Mouse (Mus musculus): ENCODE measurements at regions not wholly inside any gene's neighbourhood (a gene's known extent, or its start where the extent isn't known, plus 50 kb on each side); places are given as distances from the start of the nearest gene placed in this dataset.

GRCm38 (mm10) chr17:51645866-51646265 is 187.2 kb downstream of the Satb1 start:
- no peaks in the 10 kb centered on the region for H3K4me1 ChIP-seq (ENCODE audit: control insufficient read depth in 2 of 2, insufficient read depth in 2 of 2, low read length in 2 of 2)
- 83% methylated on average over 1 of the region's 1 CpGs for WGBS
- no peak overlapping the region for H3K9ac ChIP-seq (ENCODE audit: low read length)
- H3K27me3 ChIP-seq (ENCODE audit: control insufficient read depth, insufficient read depth, low read length): no peaks in the 10 kb centered on the region
- H3K4me2 ChIP-seq (ENCODE audit: low read length): no peak overlapping the region
- ATAC-seq (ENCODE audit: insufficient number of reproducible peaks, insufficient read depth, low FRiP score, low read depth): no peak
- no peak overlapping the region for H3K27ac ChIP-seq (replicated peaks in 1 of 2; ENCODE audit: control insufficient read depth in 1 of 2, insufficient read depth in 1 of 2, low read depth in 2 of 2, low read length in 2 of 2)
- no peak overlapping the region for H3K4me3 ChIP-seq (ENCODE audit: control insufficient read depth in 1 of 2, insufficient read depth in 1 of 2, low read depth in 1 of 2, low read length in 2 of 2)
- no peaks in the 10 kb centered on the region for H3K36me3 ChIP-seq (ENCODE audit: control insufficient read depth, insufficient read depth, low read length)
- H3K9me3 ChIP-seq (ENCODE audit: control insufficient read depth, low read length): no peaks in the 10 kb centered on the region

GRCm38 (mm10) chr17:51642682-51643081 is 190.4 kb downstream of the Satb1 start:
- Histone ChIP-seq H3K27ac (replicated peaks in 1 of 2; ENCODE audit: control insufficient read depth in 1 of 2, insufficient read depth in 1 of 2, low read depth in 2 of 2, low read length in 2 of 2) (no peak overlapping the region), H3K9ac (ENCODE audit: low read length) (no peak overlapping the region), H3K4me1 (ENCODE audit: control insufficient read depth in 2 of 2, insufficient read depth in 2 of 2, low read length in 2 of 2) (no peaks in the 10 kb centered on the region), H3K4me3 (ENCODE audit: control insufficient read depth in 1 of 2, insufficient read depth in 1 of 2, low read depth in 1 of 2, low read length in 2 of 2) (no peak overlapping the region), H3K9me3 (ENCODE audit: control insufficient read depth, low read length) (no peaks in the 10 kb centered on the region), H3K4me2 (ENCODE audit: low read length) (no peak overlapping the region), H3K27me3 (ENCODE audit: control insufficient read depth, insufficient read depth, low read length) (no peaks in the 10 kb centered on the region), H3K36me3 (ENCODE audit: control insufficient read depth, insufficient read depth, low read length) (no peaks in the 10 kb centered on the region)
- no peak for ATAC-seq (ENCODE audit: insufficient number of reproducible peaks, insufficient read depth, low FRiP score, low read depth)
- WGBS: 78% methylated on average over 2 of the region's 2 CpGs

- 87% methylated on average over 4 of the region's 4 CpGs for WGBS
- no peak overlapping the region for H3K4me3 ChIP-seq (ENCODE audit: control insufficient read depth in 1 of 2, insufficient read depth in 1 of 2, low read depth in 1 of 2, low read length in 2 of 2)
- H3K4me2 ChIP-seq (ENCODE audit: low read length): no peak overlapping the region
- H3K9ac ChIP-seq (ENCODE audit: low read length): no peak overlapping the region
- ATAC-seq (ENCODE audit: insufficient number of reproducible peaks, insufficient read depth, low FRiP score, low read depth): no peak
- no peaks in the 10 kb centered on the region for H3K9me3 ChIP-seq (ENCODE audit: control insufficient read depth, low read length)
- H3K4me1 ChIP-seq (ENCODE audit: control insufficient read depth in 2 of 2, insufficient read depth in 2 of 2, low read length in 2 of 2): no peaks in the 10 kb centered on the region
- no peak overlapping the region for H3K27ac ChIP-seq (replicated peaks in 1 of 2; ENCODE audit: control insufficient read depth in 1 of 2, insufficient read depth in 1 of 2, low read depth in 2 of 2, low read length in 2 of 2)
- H3K27me3 ChIP-seq (ENCODE audit: control insufficient read depth, insufficient read depth, low read length): no peaks in the 10 kb centered on the region
- H3K36me3 ChIP-seq (ENCODE audit: control insufficient read depth, insufficient read depth, low read length): no peaks in the 10 kb centered on the region
Measured at GRCm38 (mm10) chr17:51635913-51636312, 197.2 kb downstream of the Satb1 start.

GRCm38 (mm10) chr17:51631574-51631973 is 201.5 kb downstream of the Satb1 start:
- Histone ChIP-seq H3K4me2 (ENCODE audit: low read length) (no peak overlapping the region), H3K27me3 (ENCODE audit: control insufficient read depth, insufficient read depth, low read length) (no peaks in the 10 kb centered on the region), H3K4me3 (ENCODE audit: control insufficient read depth in 1 of 2, insufficient read depth in 1 of 2, low read depth in 1 of 2, low read length in 2 of 2) (no peak overlapping the region), H3K36me3 (ENCODE audit: control insufficient read depth, insufficient read depth, low read length) (no peaks in the 10 kb centered on the region), H3K4me1 (ENCODE audit: control insufficient read depth in 2 of 2, insufficient read depth in 2 of 2, low read length in 2 of 2) (no peaks in the 10 kb centered on the region), H3K27ac (replicated peaks in 1 of 2; ENCODE audit: control insufficient read depth in 1 of 2, insufficient read depth in 1 of 2, low read depth in 2 of 2, low read length in 2 of 2) (no peak overlapping the region), H3K9me3 (ENCODE audit: control insufficient read depth, low read length) (no peaks in the 10 kb centered on the region), H3K9ac (ENCODE audit: low read length) (no peak overlapping the region)
- ATAC-seq (ENCODE audit: insufficient number of reproducible peaks, insufficient read depth, low FRiP score, low read depth): no peak
- 31% methylated on average over 2 of the region's 2 CpGs for WGBS

GRCm38 (mm10) chr17:51620528-51620927 is 212.6 kb downstream of the Satb1 start:
- Histone ChIP-seq H3K27ac (replicated peaks in 1 of 2; ENCODE audit: control insufficient read depth in 1 of 2, insufficient read depth in 1 of 2, low read depth in 2 of 2, low read length in 2 of 2) (no peak overlapping the region), H3K36me3 (ENCODE audit: control insufficient read depth, insufficient read depth, low read length) (no peaks in the 10 kb centered on the region), H3K4me2 (ENCODE audit: low read length) (no peak overlapping the region), H3K27me3 (ENCODE audit: control insufficient read depth, insufficient read depth, low read length) (no peaks in the 10 kb centered on the region), H3K4me1 (ENCODE audit: control insufficient read depth in 2 of 2, insufficient read depth in 2 of 2, low read length in 2 of 2) (no peaks in the 10 kb centered on the region), H3K9me3 (ENCODE audit: control insufficient read depth, low read length) (no peaks in the 10 kb centered on the region), H3K9ac (ENCODE audit: low read length) (no peak overlapping the region), H3K4me3 (ENCODE audit: control insufficient read depth in 1 of 2, insufficient read depth in 1 of 2, low read depth in 1 of 2, low read length in 2 of 2) (no peak overlapping the region)
- 65% methylated on average over 3 of the region's 3 CpGs for WGBS
- no peak for ATAC-seq (ENCODE audit: insufficient number of reproducible peaks, insufficient read depth, low FRiP score, low read depth)

- H3K9ac ChIP-seq (ENCODE audit: low read length): no peak overlapping the region
- ATAC-seq (ENCODE audit: insufficient number of reproducible peaks, insufficient read depth, low FRiP score, low read depth): no peak
- H3K9me3 ChIP-seq (ENCODE audit: control insufficient read depth, low read length): no peaks in the 10 kb centered on the region
- H3K27ac ChIP-seq (replicated peaks in 1 of 2; ENCODE audit: control insufficient read depth in 1 of 2, insufficient read depth in 1 of 2, low read depth in 2 of 2, low read length in 2 of 2): no peak overlapping the region
- no peak overlapping the region for H3K4me2 ChIP-seq (ENCODE audit: low read length)
- H3K4me3 ChIP-seq (ENCODE audit: control insufficient read depth in 1 of 2, insufficient read depth in 1 of 2, low read depth in 1 of 2, low read length in 2 of 2): no peak overlapping the region
- H3K36me3 ChIP-seq (ENCODE audit: control insufficient read depth, insufficient read depth, low read length): no peaks in the 10 kb centered on the region
- WGBS: 56% methylated on average over 1 of the region's 1 CpGs
- no peaks in the 10 kb centered on the region for H3K27me3 ChIP-seq (ENCODE audit: control insufficient read depth, insufficient read depth, low read length)
- no peaks in the 10 kb centered on the region for H3K4me1 ChIP-seq (ENCODE audit: control insufficient read depth in 2 of 2, insufficient read depth in 2 of 2, low read length in 2 of 2)
Measured at GRCm38 (mm10) chr17:51585263-51585662, 247.8 kb downstream of the Satb1 start.

- ATAC-seq (ENCODE audit: insufficient number of reproducible peaks, insufficient read depth, low FRiP score, low read depth): no peak
- 82% methylated on average over 19 of the region's 19 CpGs for WGBS
Measured at GRCm38 (mm10) chr17:51583984-51584880, 248.9 kb downstream of the Satb1 start.

GRCm38 (mm10) chr17:51583277-51583676 is 249.8 kb downstream of the Satb1 start:
- no peaks in the 10 kb centered on the region for H3K36me3 ChIP-seq (ENCODE audit: control insufficient read depth, insufficient read depth, low read length)
- H3K27me3 ChIP-seq (ENCODE audit: control insufficient read depth, insufficient read depth, low read length): no peaks in the 10 kb centered on the region
- WGBS: 69% methylated on average over 15 of the region's 15 CpGs
- H3K4me3 ChIP-seq (ENCODE audit: control insufficient read depth in 1 of 2, insufficient read depth in 1 of 2, low read depth in 1 of 2, low read length in 2 of 2): no peak overlapping the region
- H3K27ac ChIP-seq (replicated peaks in 1 of 2; ENCODE audit: control insufficient read depth in 1 of 2, insufficient read depth in 1 of 2, low read depth in 2 of 2, low read length in 2 of 2): no peak overlapping the region
- no peak for ATAC-seq (ENCODE audit: insufficient number of reproducible peaks, insufficient read depth, low FRiP score, low read depth)
- H3K4me2 ChIP-seq (ENCODE audit: low read length): no peak overlapping the region
- no peak overlapping the region for H3K9ac ChIP-seq (ENCODE audit: low read length)
- no peaks in the 10 kb centered on the region for H3K4me1 ChIP-seq (ENCODE audit: control insufficient read depth in 2 of 2, insufficient read depth in 2 of 2, low read length in 2 of 2)
- no peaks in the 10 kb centered on the region for H3K9me3 ChIP-seq (ENCODE audit: control insufficient read depth, low read length)

More at GRCm38 (mm10) chr17:51583984-51584880, 248.9 kb downstream of the Satb1 start:
- Histone ChIP-seq H3K4me1 (ENCODE audit: control insufficient read depth in 2 of 2, insufficient read depth in 2 of 2, low read length in 2 of 2) (no peaks in the 10 kb centered on the region), H3K4me2 (ENCODE audit: low read length) (no peak overlapping the region), H3K36me3 (ENCODE audit: control insufficient read depth, insufficient read depth, low read length) (no peaks in the 10 kb centered on the region), H3K27ac (replicated peaks in 1 of 2; ENCODE audit: control insufficient read depth in 1 of 2, insufficient read depth in 1 of 2, low read depth in 2 of 2, low read length in 2 of 2) (no peak overlapping the region), H3K9me3 (ENCODE audit: control insufficient read depth, low read length) (no peaks in the 10 kb centered on the region), H3K27me3 (ENCODE audit: control insufficient read depth, insufficient read depth, low read length) (no peaks in the 10 kb centered on the region), H3K4me3 (ENCODE audit: control insufficient read depth in 1 of 2, insufficient read depth in 1 of 2, low read depth in 1 of 2, low read length in 2 of 2) (no peak overlapping the region), H3K9ac (ENCODE audit: low read length) (no peak overlapping the region)
